Mouse (Mus musculus) macrophage (primary cell): Measurements from ENCODE around the gene Phospho1. TPM values are rescaled to one million over a fixed set of nuclear protein-coding genes. Genes with fewer than 3 reads are reported as not detected.

Experiments used
- polyA plus RNA-seq: library from polyadenylated mRNA; stranded (reverse); fragments of 250-400 nt; gene quantifications from 3 replicates; pipeline ENCODE4 v1.2.4, GENCODE M21; 2018; ENCODE audit warnings: inconsistent platforms

Gene Phospho1
- polyA plus RNA-seq, 1 experiment from 2014 or later = 10.9 TPM

Other genes starting within 250 kb of the Phospho1 start
- 0.20 to 0.25 TPM in 2 of 3 replicates, not detected in the other for gene Ngfr, start 236.8 kb upstream of the Phospho1 start, polyA plus RNA-seq
- gene Phb, start 157.5 kb upstream of the Phospho1 start, polyA plus RNA-seq = 67.1 to 111 TPM (median 84.1 TPM) in 3 replicates
- gene Zfp652, start 111.8 kb upstream of the Phospho1 start, polyA plus RNA-seq = 17.9 to 26.2 TPM (median 25.2 TPM) in 3 replicates
- 0.11 to 0.15 TPM (median 0.11 TPM) in 3 replicates for gene B130006D01Rik, start 100.9 kb upstream of the Phospho1 start, polyA plus RNA-seq
- 226 to 415 TPM (median 244 TPM) in 3 replicates for gene Gngt2, start 12.7 kb downstream of the Phospho1 start, polyA plus RNA-seq
- gene Abi3, start 18.0 kb downstream of the Phospho1 start, polyA plus RNA-seq = 22.4 to 35.6 TPM (median 30.2 TPM) in 3 replicates
- 0.19 to 0.55 TPM (median 0.33 TPM) in 3 replicates for gene B4galnt2, start 90.4 kb downstream of the Phospho1 start, polyA plus RNA-seq
- not detected in 3 replicates for gene Igf2bp1, start 181.4 kb downstream of the Phospho1 start, polyA plus RNA-seq
- gene Gip, start 200.0 kb downstream of the Phospho1 start, polyA plus RNA-seq = not detected in 3 replicates
- 81.3 to 105 TPM (median 84.8 TPM) in 3 replicates for gene Snf8, start 210.4 kb downstream of the Phospho1 start, polyA plus RNA-seq
- gene Ube2z, start 240.9 kb downstream of the Phospho1 start, polyA plus RNA-seq = 33.4 to 44.7 TPM (median 40.1 TPM) in 3 replicates